Mouse (Mus musculus): Measurements from ENCODE around the gene Hoxb3.

- TF ChIP-seq POLR2A (IDR thresholded peaks at IDR 0.05; ENCODE audit: insufficient read depth, low read depth, low read length) (no peak), CTCF (IDR thresholded peaks at IDR 0.05; ENCODE audit: insufficient read depth, low read depth, low read length) (no peak)
Observed at GRCm38 (mm10) chr11:96352691-96353521, 29.8 kb downstream of the Hoxb3 start.
